Mouse (Mus musculus) olfactory bulb, adult 2 months (tissue): ENCODE measurements around the gene Stk11. TPM values are rescaled to one million over a fixed set of nuclear protein-coding genes. Genes with fewer than 3 reads are reported as not detected.

ENCODE experiments used
- H3K27ac ChIP-seq: fragments of 200-500 bp; 2 replicates; pipeline ENCODE4 v1.5.1; 2012; ENCODE audit warnings: low read depth, low read length; ENCODE audit not compliant: insufficient read depth
- H3K4me1 ChIP-seq: fragments of 200-500 bp; 2 replicates; pipeline ENCODE4 v1.6.1; 2012; ENCODE audit warnings: low read length; ENCODE audit not compliant: control insufficient read depth, insufficient read depth
- H3K4me3 ChIP-seq: fragments of 200-500 bp; 2 replicates; pipeline ENCODE4 v1.5.1; 2012; ENCODE audit warnings: mild to moderate bottlenecking, low read depth, low read length, moderate library complexity; ENCODE audit not compliant: insufficient read depth
- CTCF ChIP-seq: fragments of 200-500 bp; IDR thresholded peaks from 2 replicates; pipeline ENCODE4 v1.5.1; 2012; ENCODE audit warnings: low read depth, mild to moderate bottlenecking, low read length, moderate library complexity; ENCODE audit not compliant: insufficient read depth
- POLR2A ChIP-seq: fragments of 200-500 bp; IDR thresholded peaks from 2 replicates; pipeline ENCODE4 v1.6.1; 2012; ENCODE audit warnings: mild to moderate bottlenecking, low read depth, low read length, moderate library complexity; ENCODE audit not compliant: insufficient read depth
- WGBS: fragments of 180-500 bp; shearing (Covaris S2); methylation state at CpG from one replicate; pipeline ENCODE4 v1.1.7; 2018; 5-methylcytosine and 5-hydroxymethylcytosine counted together
- polyA plus RNA-seq: library from polyadenylated mRNA; stranded (reverse); fragments of >200 nt; gene quantifications from 2 replicates; pipeline ENCODE4 v1.2.4, GENCODE M21; 2012; ENCODE audit warnings: low replicate concordance; ENCODE audit not compliant: missing spikeins, insufficient read depth, insufficient read length

The Stk11 gene
- polyA plus RNA-seq, 1 experiment = not detected

GRCm38 (mm10) chr10:80076386-80076785 lies 39.2 kb upstream of the Stk11 start:
- Histone ChIP-seq H3K4me3 (no peak overlapping the region), H3K4me1 (peaks cover 13% of the 10 kb centered on the region), H3K27ac (no peak overlapping the region)
- WGBS = 92% methylated on average over 4 of the region's 4 CpGs
- TF ChIP-seq CTCF (no peak), POLR2A (no peak)

GRCm38 (mm10) chr10:80077312-80077711 lies 38.3 kb upstream of the Stk11 start:
- H3K4me1 ChIP-seq = peaks cover 9% of the 10 kb centered on the region
- WGBS = 90% methylated on average over 5 of the region's 5 CpGs
- no peak for TF ChIP-seq CTCF
- TF ChIP-seq POLR2A = no peak

DNA sequence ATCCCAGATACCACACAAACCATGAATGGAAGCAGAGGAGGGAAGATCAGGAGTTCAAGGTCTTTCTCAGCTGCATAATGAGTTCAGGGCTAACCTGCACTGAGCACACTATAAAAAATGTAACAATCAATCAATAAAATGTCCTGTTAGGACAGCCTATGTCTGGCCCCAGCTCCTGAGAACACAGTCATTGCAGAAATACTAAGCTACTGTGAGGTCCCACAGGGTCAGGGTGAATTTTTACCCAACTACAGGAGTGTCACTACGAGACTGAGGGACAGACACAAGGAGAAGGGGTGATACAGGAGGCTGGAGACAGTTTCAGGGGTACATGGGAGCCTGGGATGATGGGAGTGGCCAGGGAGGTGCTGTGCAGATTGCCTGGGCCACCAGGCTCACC lies 37.2 kb upstream of the Stk11 start:
- H3K4me1 ChIP-seq = peaks cover 9% of the 10 kb centered on the region
- no peak overlapping the region for H3K27ac ChIP-seq
- 90% methylated on average over 1 of the region's 1 CpGs for WGBS
- no peak overlapping the region for H3K4me3 ChIP-seq
- TF ChIP-seq CTCF = no peak
- no peak for TF ChIP-seq POLR2A

More at GRCm38 (mm10) chr10:80077312-80077711, 38.3 kb upstream of the Stk11 start:
- H3K4me3 ChIP-seq = no peak overlapping the region
- H3K27ac ChIP-seq = no peak overlapping the region

DNA sequence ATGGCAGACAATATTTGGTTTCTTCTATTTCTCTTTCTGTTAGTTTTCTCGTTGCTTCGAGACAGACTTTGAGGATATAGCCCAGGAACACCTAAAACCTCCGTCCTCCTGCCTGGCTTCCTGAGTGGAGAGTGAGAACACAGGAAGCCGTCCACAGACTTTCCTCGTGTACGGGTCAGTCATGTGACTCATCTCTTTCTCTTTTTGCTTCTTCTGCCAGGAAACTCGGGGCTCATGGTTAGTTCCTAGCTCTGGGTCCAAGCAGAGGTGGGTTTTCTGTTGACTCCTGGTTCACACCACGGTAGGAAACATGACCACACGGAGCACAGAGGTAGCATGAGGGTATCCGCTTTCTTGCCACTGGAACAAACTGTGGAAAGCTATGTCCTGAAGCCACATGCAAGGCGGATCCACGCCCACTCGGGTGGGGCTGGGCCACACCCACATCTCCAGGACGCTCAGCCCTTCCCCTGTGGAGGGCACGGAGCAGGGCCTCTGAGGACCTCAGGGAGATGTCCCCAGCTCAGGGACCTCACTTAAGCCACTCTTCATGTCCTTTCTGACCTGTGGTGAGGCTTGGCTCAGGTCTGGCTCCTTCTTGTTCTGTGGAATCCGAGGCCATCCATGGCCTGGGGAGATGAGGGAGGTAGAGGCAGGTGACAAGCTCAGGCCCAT lies 35.1 kb upstream of the Stk11 start:
- 84% methylated on average over 16 of the region's 16 CpGs for WGBS
- peaks cover 17% of the 10 kb centered on the region for H3K4me1 ChIP-seq
- no peak for TF ChIP-seq POLR2A
- no peak for TF ChIP-seq CTCF

DNA sequence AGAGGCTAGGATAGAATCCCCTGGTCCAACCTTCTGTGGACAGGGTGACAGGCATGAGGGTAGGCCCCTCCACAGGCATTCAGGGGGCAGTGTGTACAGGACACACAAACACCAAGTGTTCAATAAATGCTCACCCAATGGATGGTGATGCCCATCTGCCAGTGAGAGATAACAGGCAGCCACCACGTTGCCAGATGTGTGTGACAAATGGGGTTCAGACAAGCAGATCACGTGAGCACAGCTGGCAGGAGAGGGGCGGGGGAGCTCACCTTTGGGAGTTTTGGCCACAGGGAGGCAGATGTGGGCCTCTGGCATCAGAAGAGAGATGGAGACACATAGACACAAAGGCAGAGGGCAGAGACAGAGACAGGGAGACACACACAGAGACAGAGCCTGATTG lies 34.5 kb upstream of the Stk11 start:
- Histone ChIP-seq H3K4me3 (no peak overlapping the region), H3K4me1 (peaks cover 16% of the 10 kb centered on the region), H3K27ac (no peak overlapping the region)
- WGBS = 87% methylated on average over 3 of the region's 3 CpGs
- TF ChIP-seq POLR2A = no peak
- no peak for TF ChIP-seq CTCF

More for the DNA sequence above, 35.1 kb upstream of the Stk11 start:
- Histone ChIP-seq H3K4me3 (no peak overlapping the region), H3K27ac (no peak overlapping the region)

DNA sequence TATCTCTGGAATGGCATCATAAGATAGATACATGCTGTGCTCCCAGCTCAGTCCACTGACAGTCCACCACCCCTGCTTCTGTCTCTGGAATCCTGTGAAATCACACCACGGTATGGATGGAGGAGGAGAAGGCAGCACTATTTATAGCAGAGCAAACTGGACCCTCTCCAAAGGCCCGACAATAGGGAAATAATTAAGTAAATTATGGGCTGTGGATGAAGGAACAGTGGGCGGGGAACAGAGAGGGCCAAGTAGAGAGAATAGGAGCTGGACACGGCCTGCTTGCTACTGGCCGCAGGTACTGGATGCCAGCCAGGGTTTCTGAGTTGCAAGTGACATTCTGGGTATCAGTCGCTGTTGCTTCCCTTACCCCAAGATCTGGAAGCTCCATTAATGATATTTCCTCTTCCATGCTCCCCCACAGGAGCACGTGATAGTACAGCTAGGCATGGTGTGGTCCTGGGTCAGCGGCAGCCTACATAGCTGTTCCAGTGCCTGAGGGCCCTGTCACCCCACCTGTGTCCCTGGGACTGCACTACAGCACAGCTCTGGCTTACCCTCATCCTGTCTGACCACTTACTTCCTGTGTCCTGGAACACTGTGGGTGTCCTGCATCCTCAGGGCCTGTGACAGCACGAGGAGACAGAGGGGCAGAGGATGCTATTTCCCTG lies 30.7 kb upstream of the Stk11 start:
- 38% methylated on average over 9 of the region's 9 CpGs for WGBS
- H3K4me1 ChIP-seq = peaks cover 24% of the 10 kb centered on the region
- TF ChIP-seq POLR2A (no peak), CTCF (no peak)
- H3K27ac ChIP-seq = peak overlapping the region; percentile 59; the same call in 1 of the 2 replicates
- no peak overlapping the region for H3K4me3 ChIP-seq

- no peak overlapping the region for H3K27ac ChIP-seq
- H3K4me3 ChIP-seq = no peak overlapping the region
- WGBS = 83% methylated on average over 3 of the region's 3 CpGs
- no peak for TF ChIP-seq CTCF
- TF ChIP-seq POLR2A = no peak
- H3K4me1 ChIP-seq = peaks cover 24% of the 10 kb centered on the region
Observed at GRCm38 (mm10) chr10:80086847-80087246, 28.8 kb upstream of the Stk11 start.

- Histone ChIP-seq H3K27ac (no peak overlapping the region), H3K4me3 (no peak overlapping the region), H3K4me1 (peaks cover 25% of the 10 kb centered on the region)
- WGBS = 89% methylated on average over 8 of the region's 8 CpGs
- no peak for TF ChIP-seq POLR2A
- TF ChIP-seq CTCF = no peak
Observed at GRCm38 (mm10) chr10:80087483-80087882, 28.1 kb upstream of the Stk11 start.

- H3K27ac ChIP-seq = no peak overlapping the region
- WGBS = 63% methylated on average over 4 of the region's 4 CpGs
- TF ChIP-seq POLR2A = no peak
- no peak for TF ChIP-seq CTCF
Observed at GRCm38 (mm10) chr10:80089146-80089545, 26.5 kb upstream of the Stk11 start.

More at GRCm38 (mm10) chr10:80089146-80089545, 26.5 kb upstream of the Stk11 start:
- H3K4me3 ChIP-seq = no peak overlapping the region
- peaks cover 26% of the 10 kb centered on the region for H3K4me1 ChIP-seq
